Mouse (Mus musculus) gastrocnemius, postnatal 25 days (tissue): ENCODE data around the gene Gpr65. TPM values are rescaled to one million over a fixed set of nuclear protein-coding genes. Genes with fewer than 3 reads are reported as not detected.
"Not testable (repeated sequence)": the region's sequence is repeated elsewhere in the genome, so short reads cannot be mapped to it uniquely, and the experiment has no call there.

ENCODE experiments used
- DNase-seq: peaks from one replicate; pipeline ENCODE4 v3.0.0; 2022
- long read RNA-seq, 2 experiments: library from polyadenylated mRNA; stranded (forward); transcript quantifications; one replicate each; pipeline ENCODE4 v2.0.0; 2021
- total RNA-seq, 2 experiments: library from RNA; stranded (reverse); gene quantifications; 1 replicate in 1 of 2; 2 replicates in 1 of 2; pipeline ENCODE4 v1.2.3; 2021

Gpr65 gene
- total RNA-seq = under 1 TPM in 1 of 2 experiments, not detected in 1; 0.26 TPM
- long read RNA-seq, experiment 1 = 0 reads
- long read RNA-seq, experiment 2 = 0 reads

GRCm38 (mm10) chr12:98268441-98269369, at the start of gene Gpr65:
Gene Gpr65 (plus strand): TSS chr12:98268635.
- no peak for DNase-seq

DNA sequence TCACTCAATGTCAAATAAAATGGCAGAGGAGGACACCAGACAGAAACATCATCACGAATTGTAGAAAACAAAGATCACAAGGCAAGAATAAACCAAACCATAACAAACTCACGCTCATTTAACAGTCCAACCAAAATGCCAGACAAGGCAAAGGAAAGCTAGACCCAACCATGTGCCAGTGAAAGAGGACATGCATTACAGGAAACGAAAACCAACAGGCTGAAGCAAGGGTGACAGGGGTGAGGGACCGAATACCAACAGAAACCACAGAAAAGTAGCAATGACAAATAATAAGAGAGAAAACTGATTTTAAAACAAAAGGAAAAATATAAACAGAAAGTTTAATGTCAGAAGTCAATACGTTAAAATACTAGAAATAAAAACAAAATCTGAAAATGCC, 45.1 kb upstream of the Gpr65 start:
- no peak for DNase-seq

DNA sequence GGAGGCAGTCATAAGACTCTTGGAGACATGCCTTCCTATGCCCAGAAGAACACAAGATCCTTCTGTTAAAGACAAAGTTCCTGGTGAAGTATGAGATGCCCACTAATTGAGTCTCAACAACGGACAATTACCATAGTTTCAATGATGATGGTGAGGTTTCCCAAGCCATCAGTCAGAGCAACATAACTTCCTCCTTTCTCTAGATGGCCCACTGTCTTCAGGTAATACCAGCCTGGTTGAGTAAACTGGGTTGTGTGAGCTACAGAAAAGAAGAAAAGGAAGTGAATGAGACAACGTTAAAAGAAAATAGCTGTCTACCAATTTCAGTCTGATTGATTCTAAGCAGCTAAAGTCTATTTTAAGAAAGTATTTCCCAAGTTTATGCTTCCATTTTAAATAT, 41.4 kb upstream of the Gpr65 start:
- DNase-seq = no peak

- DNase-seq = not testable (repeated sequence)
Observed at GRCm38 (mm10) chr12:98238478-98238877, 30.0 kb upstream of the Gpr65 start.

DNA sequence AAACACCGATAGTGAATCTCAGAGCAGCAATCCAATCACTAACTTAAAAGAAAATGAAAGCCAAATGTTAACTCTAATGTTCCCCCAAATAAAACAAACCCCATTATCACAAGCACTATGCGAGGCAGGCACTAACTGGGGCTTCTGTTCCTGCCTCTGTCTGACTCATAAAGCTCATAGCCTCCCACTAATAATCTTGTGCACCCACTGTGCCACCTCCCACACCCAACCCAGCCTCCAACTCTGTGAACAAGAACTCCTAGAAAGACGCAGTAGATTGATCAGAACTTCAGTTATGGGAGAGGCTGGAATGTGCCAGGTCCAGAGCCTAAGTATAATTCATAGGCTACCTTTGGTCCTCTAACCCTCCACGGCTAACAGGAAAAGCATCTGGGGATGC, 24.3 kb upstream of the Gpr65 start:
- no peak for DNase-seq

- DNase-seq = no peak
Observed at GRCm38 (mm10) chr12:98244865-98245264, 23.6 kb upstream of the Gpr65 start.

DNA sequence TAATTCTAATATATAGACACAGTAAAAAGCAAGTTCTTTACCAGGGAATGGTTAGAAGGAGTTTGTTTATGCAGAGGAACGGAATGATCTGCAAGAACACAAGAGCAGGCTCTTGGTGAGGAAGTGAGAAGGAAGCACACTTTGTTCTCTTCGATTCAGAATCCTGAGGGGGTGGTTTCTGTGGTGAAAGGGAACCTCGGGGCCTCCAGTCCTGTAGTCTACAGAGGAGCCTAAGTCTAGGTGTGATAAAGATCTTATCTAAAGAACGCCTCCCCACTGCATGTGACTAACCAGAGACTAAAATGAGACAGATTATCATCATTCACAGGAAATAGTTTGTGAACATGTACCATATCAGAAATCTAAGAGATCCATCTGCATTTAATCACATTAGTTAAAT, 21.6 kb upstream of the Gpr65 start:
- DNase-seq = no peak

GRCm38 (mm10) chr12:98249671-98250070, 18.8 kb upstream of the Gpr65 start:
- DNase-seq = no peak

GRCm38 (mm10) chr12:98250327-98250726, 18.1 kb upstream of the Gpr65 start:
- no peak for DNase-seq

- no peak for DNase-seq
Observed at GRCm38 (mm10) chr12:98252417-98252816, 16.0 kb upstream of the Gpr65 start.

- no peak for DNase-seq
Observed at GRCm38 (mm10) chr12:98255373-98255995, 13.0 kb upstream of the Gpr65 start.

- no peak for DNase-seq
Observed at GRCm38 (mm10) chr12:98258371-98258844, 10.0 kb upstream of the Gpr65 start.

GRCm38 (mm10) chr12:98258845-98259517, 9.5 kb upstream of the Gpr65 start, which contains the start of gene Galc:
Gene Galc (minus strand): TSS chr12:98259459.
- DNase-seq = peak; percentile 86

- no peak for DNase-seq
Observed at GRCm38 (mm10) chr12:98259518-98259852, 8.9 kb upstream of the Gpr65 start.

DNA sequence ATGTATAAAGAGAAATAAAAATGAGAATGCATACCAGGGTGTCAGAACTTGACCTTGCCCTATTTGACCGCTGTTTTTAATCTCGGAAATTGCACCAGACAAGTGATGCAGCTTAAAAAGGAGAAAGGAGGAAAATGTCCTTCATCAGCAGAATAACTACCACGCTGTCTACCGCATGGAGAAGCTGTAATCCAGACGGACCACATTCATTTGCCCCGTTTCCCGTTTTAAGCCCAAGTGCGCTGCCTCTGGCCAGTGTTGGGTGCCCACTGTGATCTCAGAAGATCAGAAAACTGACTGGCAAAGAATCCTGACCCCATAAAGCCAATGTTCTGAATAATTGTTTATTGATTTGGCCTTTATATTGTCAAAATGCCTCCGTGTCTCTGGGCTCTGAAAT, 2.7 kb upstream of the Gpr65 start:
- DNase-seq = no peak

DNA sequence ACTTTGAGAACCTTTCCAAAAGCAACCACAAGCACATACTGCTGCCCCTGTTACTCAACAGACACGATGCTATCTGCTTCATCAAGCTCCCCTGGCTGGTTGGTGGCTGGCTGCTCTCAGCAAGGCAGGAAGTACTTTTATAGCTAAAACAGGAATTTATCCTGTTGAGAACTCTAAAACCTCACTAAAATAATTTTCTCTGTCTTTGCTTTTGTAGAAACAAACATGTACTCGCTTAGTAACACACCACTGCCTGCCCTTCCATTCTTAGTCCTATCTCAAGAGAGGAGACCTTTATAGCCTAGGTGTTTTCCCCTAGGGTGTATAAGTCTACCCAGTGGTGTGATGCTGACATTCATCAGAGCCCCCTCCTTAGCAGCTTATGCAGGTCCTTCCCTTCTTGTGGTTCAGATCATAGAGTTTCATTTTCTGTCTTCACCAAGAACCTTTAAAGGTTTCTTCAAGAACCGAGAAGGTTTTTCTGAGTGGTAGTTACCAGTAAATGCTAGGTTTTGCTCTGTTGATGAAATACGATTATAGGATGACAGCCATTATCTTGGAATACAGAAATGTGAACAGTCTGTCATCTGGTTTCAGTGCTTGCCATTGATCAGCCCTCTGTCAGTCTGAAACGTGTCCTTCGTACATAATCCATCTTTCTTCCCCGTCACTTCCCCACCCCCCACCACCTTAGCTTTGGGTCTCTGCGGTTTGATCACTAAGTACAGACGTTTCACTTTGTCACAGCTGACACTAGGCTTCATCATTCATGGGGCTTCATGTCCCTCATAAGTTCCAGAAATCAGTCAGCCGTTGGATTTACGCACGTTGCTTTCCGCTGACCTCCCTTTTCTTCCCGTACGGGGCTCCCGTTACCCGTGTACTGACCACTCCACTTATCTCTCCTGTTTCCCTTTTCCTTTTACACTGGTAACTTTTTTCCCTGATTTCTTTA, 1.6 kb downstream of the Gpr65 start:
- no peak for DNase-seq

DNA sequence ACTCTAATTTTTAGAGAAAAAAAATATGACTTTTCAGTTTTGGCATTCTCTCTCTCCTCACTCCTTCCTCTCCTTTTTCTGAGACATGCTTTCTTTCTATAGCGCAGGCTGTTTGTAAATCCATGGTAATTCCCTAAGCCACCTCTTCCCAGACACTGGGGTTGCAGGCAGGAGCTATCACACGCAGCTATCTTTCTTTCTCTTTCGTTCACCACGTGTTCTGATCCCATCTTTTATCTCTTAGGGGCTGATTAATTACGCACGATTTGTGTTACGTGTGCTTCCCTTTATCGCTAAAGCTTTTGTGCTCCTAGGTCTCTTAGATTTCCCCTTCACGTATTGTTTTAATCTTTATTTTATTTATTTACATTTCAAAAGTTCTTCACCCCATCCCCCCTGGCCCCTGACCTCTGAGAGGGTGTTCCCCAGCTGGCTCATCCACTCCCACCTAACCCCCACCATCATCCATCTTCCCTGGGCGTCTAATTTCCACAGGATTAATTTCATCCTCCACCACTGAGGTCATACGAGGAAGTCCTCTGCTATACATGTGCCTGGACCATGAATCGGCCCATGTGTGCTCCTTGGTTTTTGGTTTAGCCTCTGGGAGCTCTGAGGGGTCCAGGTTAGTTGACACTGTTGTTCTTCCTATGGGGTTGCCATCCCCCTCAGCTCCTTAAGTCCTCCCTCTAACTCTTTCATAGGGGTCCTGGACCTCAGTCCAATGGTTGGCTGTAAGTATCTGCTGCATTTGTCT, 2.6 kb downstream of the Gpr65 start:
- DNase-seq = no peak

- no peak for DNase-seq
Observed at GRCm38 (mm10) chr12:98272433-98272832, 4.0 kb downstream of the Gpr65 start.

- DNase-seq = no peak
Observed at GRCm38 (mm10) chr12:98280530-98280929, 12.1 kb downstream of the Gpr65 start.

DNA sequence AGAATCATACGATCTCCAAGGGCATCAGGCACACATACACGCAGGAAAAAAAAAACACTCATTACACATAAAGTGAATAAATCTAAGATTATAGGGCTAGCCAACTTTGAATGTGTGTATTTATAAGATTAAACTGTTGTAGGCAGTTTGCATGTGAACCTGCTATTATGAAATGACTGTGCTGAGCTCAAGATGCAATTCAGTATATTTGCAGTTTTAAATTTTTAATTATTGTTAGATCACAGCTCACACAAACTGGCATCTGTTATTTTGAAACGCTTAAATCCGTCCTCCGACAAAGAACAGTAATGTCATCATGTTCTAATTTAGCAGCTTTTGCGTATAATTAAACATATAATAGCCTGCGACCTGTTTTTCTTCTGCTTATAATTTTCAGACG, 12.6 kb downstream of the Gpr65 start:
- DNase-seq = no peak
